Mouse (Mus musculus): ENCODE results near the gene Foxred1. TPM values are rescaled to one million over a fixed set of nuclear protein-coding genes. Genes with fewer than 3 reads are reported as not detected.

Gene Foxred1
- polyA plus RNA-seq, 1 experiment, result 39.1 TPM

GRCm38 (mm10) chr9:35235996-35236395 lies 25.1 kb upstream of the Foxred1 start:
- no peaks in the 10 kb centered on the region for H3K4me1 ChIP-seq (ENCODE audit: control insufficient read depth, insufficient read depth, low read length)
- peaks cover 2% of the 10 kb centered on the region; the same call in 1 of the 2 replicates for H3K36me3 ChIP-seq (ENCODE audit: control insufficient read depth, insufficient read depth, low read length)
- 83% methylated on average over 3 of the region's 3 CpGs for WGBS
- H3K4me3 ChIP-seq (ENCODE audit: insufficient read depth, low read depth, low read length), result no peak overlapping the region
- TF ChIP-seq CTCF (conservative IDR thresholded peaks at IDR 0.05; ENCODE audit: insufficient read depth, insufficient read length, low read depth, low read length) (no peak), POLR2A (IDR thresholded peaks at IDR 0.05; ENCODE audit: low read depth, low read length) (no peak)
- H3K27me3 ChIP-seq (replicated peaks; ENCODE audit: control insufficient read depth, insufficient read depth, low read length), result no peaks in the 10 kb centered on the region
- H3K27ac ChIP-seq (ENCODE audit: insufficient read depth, low read depth, low read length), result no peak overlapping the region
- DNase-seq, result no peak

DNA sequence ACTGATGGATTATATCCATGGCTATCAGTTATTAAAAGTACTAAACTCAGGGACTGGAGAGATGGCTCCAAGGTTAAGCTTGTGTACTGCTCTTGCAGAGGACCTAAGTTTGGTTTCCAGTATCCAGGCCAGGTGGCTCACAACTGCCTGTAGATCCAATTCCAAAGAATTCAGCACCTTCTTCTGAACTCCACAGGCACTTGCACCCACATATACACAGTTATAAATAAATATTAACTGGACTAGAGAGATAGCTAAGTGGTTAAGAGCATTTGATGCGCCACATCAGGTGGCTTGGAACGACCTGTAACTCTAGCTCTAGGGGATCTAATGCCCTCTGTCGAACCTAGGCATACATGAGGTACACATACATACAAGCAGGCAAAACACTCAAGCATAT lies 17.8 kb upstream of the Foxred1 start:
- no peak for DNase-seq
- Histone ChIP-seq H3K27me3 (replicated peaks; ENCODE audit: control insufficient read depth, insufficient read depth, low read length) (no peaks in the 10 kb centered on the region), H3K4me3 (ENCODE audit: insufficient read depth, low read depth, low read length) (no peak overlapping the region), H3K36me3 (ENCODE audit: control insufficient read depth, insufficient read depth, low read length) (0 out of 2 replicates have a peak, but pooled peaks cover under 1% of the 10 kb centered on the region), H3K27ac (ENCODE audit: insufficient read depth, low read depth, low read length) (no peak overlapping the region), H3K4me1 (ENCODE audit: control insufficient read depth, insufficient read depth, low read length) (no peaks in the 10 kb centered on the region; the same call in 1 of the 2 replicates)
- 87% methylated on average over 3 of the region's 3 CpGs for WGBS
- no peak for TF ChIP-seq POLR2A (IDR thresholded peaks at IDR 0.05; ENCODE audit: low read depth, low read length)
- TF ChIP-seq CTCF (conservative IDR thresholded peaks at IDR 0.05; ENCODE audit: insufficient read depth, insufficient read length, low read depth, low read length), result no peak

- Histone ChIP-seq H3K4me1 (ENCODE audit: control insufficient read depth, insufficient read depth, low read length) (no peaks in the 10 kb centered on the region; the same call in 1 of the 2 replicates), H3K36me3 (ENCODE audit: control insufficient read depth, insufficient read depth, low read length) (peaks cover 5% of the 10 kb centered on the region), H3K4me3 (ENCODE audit: insufficient read depth, low read depth, low read length) (no peak overlapping the region), H3K27ac (ENCODE audit: insufficient read depth, low read depth, low read length) (no peak overlapping the region), H3K27me3 (replicated peaks; ENCODE audit: control insufficient read depth, insufficient read depth, low read length) (no peaks in the 10 kb centered on the region)
- WGBS, result 98% methylated on average over 3 of the region's 3 CpGs
- DNase-seq, result no peak
- TF ChIP-seq POLR2A (IDR thresholded peaks at IDR 0.05; ENCODE audit: low read depth, low read length) (no peak), CTCF (conservative IDR thresholded peaks at IDR 0.05; ENCODE audit: insufficient read depth, insufficient read length, low read depth, low read length) (no peak)
Measured at GRCm38 (mm10) chr9:35223466-35223865, 12.6 kb upstream of the Foxred1 start.

DNA sequence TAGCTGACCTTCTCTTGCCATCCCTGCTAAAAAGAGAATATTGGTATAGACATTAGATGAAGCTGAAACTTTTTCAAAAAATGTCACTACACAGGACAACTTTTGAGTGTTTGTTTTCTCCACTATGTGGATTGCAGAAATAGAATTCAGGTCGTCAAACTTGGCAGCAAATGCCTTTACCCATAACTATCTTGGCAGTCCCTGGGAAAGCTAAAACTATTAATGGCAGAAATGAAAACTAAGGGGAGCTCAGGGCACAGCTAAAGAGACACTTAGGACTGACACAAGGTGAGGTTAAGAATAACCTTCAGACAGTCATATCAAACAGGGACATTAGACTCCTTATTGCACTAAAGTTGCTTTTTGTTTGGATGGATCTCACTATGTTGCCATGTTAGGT lies 7.1 kb upstream of the Foxred1 start:
- no peak overlapping the region for H3K4me3 ChIP-seq (ENCODE audit: insufficient read depth, low read depth, low read length)
- peaks cover 13% of the 10 kb centered on the region for H3K36me3 ChIP-seq (ENCODE audit: control insufficient read depth, insufficient read depth, low read length)
- DNase-seq, result no peak
- 68% methylated on average over 1 of the region's 1 CpGs for WGBS
- no peaks in the 10 kb centered on the region for H3K27me3 ChIP-seq (replicated peaks; ENCODE audit: control insufficient read depth, insufficient read depth, low read length)
- H3K27ac ChIP-seq (ENCODE audit: insufficient read depth, low read depth, low read length), result no peak overlapping the region
- no peak for TF ChIP-seq POLR2A (IDR thresholded peaks at IDR 0.05; ENCODE audit: low read depth, low read length)
- no peak for TF ChIP-seq CTCF (conservative IDR thresholded peaks at IDR 0.05; ENCODE audit: insufficient read depth, insufficient read length, low read depth, low read length)
- H3K4me1 ChIP-seq (ENCODE audit: control insufficient read depth, insufficient read depth, low read length), result no peaks in the 10 kb centered on the region

DNA sequence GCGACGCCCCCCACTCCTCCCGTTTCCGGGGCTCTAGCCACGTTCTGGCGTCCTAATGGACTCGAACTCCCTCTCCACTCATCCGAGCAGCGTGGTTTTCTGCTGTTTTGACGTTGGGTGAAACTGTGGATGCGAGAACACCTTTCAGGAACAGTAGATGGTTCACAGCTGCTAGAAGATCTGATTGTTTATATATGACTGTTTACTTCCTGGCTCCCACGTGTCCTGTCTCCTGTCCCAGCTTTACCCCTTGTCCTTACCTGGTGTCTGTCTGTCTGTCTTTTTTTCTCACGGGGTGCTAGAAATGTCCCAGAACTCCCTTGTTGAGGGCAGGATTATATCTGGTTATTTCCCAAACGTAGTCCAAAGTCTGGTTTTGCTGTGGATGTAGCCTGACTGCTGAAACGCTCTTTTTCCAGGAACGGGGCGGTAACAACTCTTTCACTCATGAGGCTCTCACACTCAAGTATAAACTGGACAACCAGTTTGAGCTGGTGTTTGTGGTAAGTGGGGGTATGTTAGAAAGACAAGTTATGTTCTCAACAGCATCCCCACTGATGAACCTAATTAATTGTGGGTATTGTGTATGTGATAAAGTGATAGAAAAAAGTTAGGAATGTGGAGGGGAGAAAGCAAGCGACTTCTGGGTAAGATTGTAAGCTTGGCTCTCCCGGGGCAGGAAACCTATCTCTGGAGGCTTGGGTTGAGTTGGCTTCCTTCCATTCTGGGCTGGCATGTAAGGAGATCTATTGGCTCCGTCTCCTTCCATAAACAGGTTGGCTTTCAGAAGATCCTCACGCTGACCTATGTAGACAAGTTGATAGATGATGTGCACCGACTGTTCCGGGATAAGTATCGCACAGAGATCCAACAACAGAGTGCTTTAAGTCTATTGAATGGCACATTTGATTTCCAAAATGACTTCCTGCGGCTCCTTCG lies 987 bp upstream of the Foxred1 start:
- 24% methylated on average over 26 of the region's 26 CpGs for WGBS
- H3K4me1 ChIP-seq (ENCODE audit: control insufficient read depth, insufficient read depth, low read length), result peaks cover 9% of the 10 kb centered on the region; the same call in 1 of the 2 replicates
- peaks cover 6% of the 10 kb centered on the region; the same call in 1 of the 2 replicates for H3K36me3 ChIP-seq (ENCODE audit: control insufficient read depth, insufficient read depth, low read length)
- TF ChIP-seq POLR2A (IDR thresholded peaks at IDR 0.05; ENCODE audit: low read depth, low read length) (no peak), CTCF (conservative IDR thresholded peaks at IDR 0.05; ENCODE audit: insufficient read depth, insufficient read length, low read depth, low read length) (no peak)
- peak overlapping the region; percentile 81 for H3K27ac ChIP-seq (ENCODE audit: insufficient read depth, low read depth, low read length)
- H3K4me3 ChIP-seq (ENCODE audit: insufficient read depth, low read depth, low read length), result peak overlapping the region; percentile 85
- peak; percentile 54 for DNase-seq
- H3K27me3 ChIP-seq (replicated peaks; ENCODE audit: control insufficient read depth, insufficient read depth, low read length), result no peaks in the 10 kb centered on the region

DNA sequence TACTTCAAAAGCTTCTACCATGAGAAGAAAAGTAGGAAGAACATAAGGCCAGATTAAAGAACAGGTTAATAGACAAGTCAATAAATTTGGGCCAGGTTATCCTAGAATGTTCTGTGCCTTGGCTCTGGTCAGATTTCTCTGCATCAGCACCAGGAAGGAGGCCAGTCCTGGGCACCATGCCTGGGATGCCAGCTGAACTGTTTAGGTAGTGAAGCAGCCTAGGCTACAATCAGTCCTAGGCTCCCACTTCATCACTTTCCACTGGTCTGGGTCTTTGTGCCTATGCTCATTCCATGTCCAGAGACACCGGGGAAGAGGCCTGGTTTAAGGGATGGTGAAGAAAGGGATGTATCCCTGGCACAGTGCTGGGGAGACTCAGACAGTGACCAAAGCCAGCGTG lies 6.4 kb downstream of the Foxred1 start:
- no peak for DNase-seq
- no peak overlapping the region for H3K4me3 ChIP-seq (ENCODE audit: insufficient read depth, low read depth, low read length)
- WGBS, result 98% methylated on average over 2 of the region's 2 CpGs
- no peaks in the 10 kb centered on the region for H3K27me3 ChIP-seq (replicated peaks; ENCODE audit: control insufficient read depth, insufficient read depth, low read length)
- TF ChIP-seq POLR2A (IDR thresholded peaks at IDR 0.05; ENCODE audit: low read depth, low read length) (no peak), CTCF (conservative IDR thresholded peaks at IDR 0.05; ENCODE audit: insufficient read depth, insufficient read length, low read depth, low read length) (no peak)
- H3K27ac ChIP-seq (ENCODE audit: insufficient read depth, low read depth, low read length), result no peak overlapping the region
- peaks cover 5% of the 10 kb centered on the region for H3K36me3 ChIP-seq (ENCODE audit: control insufficient read depth, insufficient read depth, low read length)
- peaks cover 6% of the 10 kb centered on the region; the same call in 1 of the 2 replicates for H3K4me1 ChIP-seq (ENCODE audit: control insufficient read depth, insufficient read depth, low read length)

- no peak for DNase-seq
- H3K27me3 ChIP-seq (replicated peaks; ENCODE audit: control insufficient read depth, insufficient read depth, low read length), result no peaks in the 10 kb centered on the region
- WGBS, result 60% methylated on average over 3 of the region's 3 CpGs
- H3K36me3 ChIP-seq (ENCODE audit: control insufficient read depth, insufficient read depth, low read length), result peaks cover 5% of the 10 kb centered on the region
- H3K4me3 ChIP-seq (ENCODE audit: insufficient read depth, low read depth, low read length), result no peak overlapping the region
- peaks cover 6% of the 10 kb centered on the region; the same call in 1 of the 2 replicates for H3K4me1 ChIP-seq (ENCODE audit: control insufficient read depth, insufficient read depth, low read length)
- TF ChIP-seq CTCF (conservative IDR thresholded peaks at IDR 0.05; ENCODE audit: insufficient read depth, insufficient read length, low read depth, low read length), result no peak
- TF ChIP-seq POLR2A (IDR thresholded peaks at IDR 0.05; ENCODE audit: low read depth, low read length), result no peak
- no peak overlapping the region for H3K27ac ChIP-seq (ENCODE audit: insufficient read depth, low read depth, low read length)
Measured at GRCm38 (mm10) chr9:35203536-35203935, 7.3 kb downstream of the Foxred1 start.

Data from kidney, adult 2 months (tissue).